In genomic region chr10:86829515-86829914, GRCm38 (mm10) we compare ENCODE assay signal across 14 mouse cellular contexts. TPM values are rescaled to one million over a fixed set of nuclear protein-coding genes. Genes with fewer than 3 reads are reported as not detected.
DNase-seq lines count a peak whose midpoint lies in the region; ATAC-seq and TF ChIP-seq lines count a peak whose summit lies in the region.
"Had no signal": no experiment of that assay in that cellular context is flagged by ENCODE, and none has a peak within 500 bp of the region (broad histone marks: within the 10 kb centered on the region; RNA-seq: fewer than 3 reads in every experiment).

No protein-coding gene starts in this region.

- ATAC-seq in hindbrain, postnatal 0 days, result no peak
- ATAC-seq in hindbrain, embryonic 16.5 days, result no peak
- ATAC-seq in lung, postnatal 0 days, result no peak
- ATAC-seq in megakaryocyte progenitor cell, adult 5-6 weeks (replicated peaks; ENCODE audit: poor library complexity), result 0 out of 2 replicates have a peak, but pooled peaks have one; percentile 37
- no peak for ATAC-seq in megakaryocyte-erythroid progenitor cell, adult 5-6 weeks (replicated peaks; ENCODE audit: low FRiP score, low TSS enrichment, poor library complexity, severe bottlenecking)

- WGBS in hindbrain, postnatal 0 days, result 93% methylated on average over 2 of the region's 2 CpGs
- 92% methylated on average over 2 of the region's 2 CpGs for WGBS in hindbrain, embryonic 16.5 days
- 93% methylated on average over 2 of the region's 2 CpGs for WGBS in lung, postnatal 0 days
- 92% methylated on average over 2 of the region's 2 CpGs for WGBS in lung, adult 2 months

- TF ChIP-seq CTCF in hindbrain, postnatal 0 days (IDR thresholded peaks at IDR 0.05; ENCODE audit: low read depth), result peak; percentile 33
- TF ChIP-seq CTCF in lung, postnatal 0 days (IDR thresholded peaks at IDR 0.05), result peak; percentile 50
- TF ChIP-seq CTCF in lung, adult 2 months (IDR thresholded peaks at IDR 0.05; ENCODE audit: insufficient read depth, low read length), result no peak
- TF ChIP-seq CTCF in ES-Bruce4 (IDR thresholded peaks at IDR 0.05; ENCODE audit: low read depth, low read length), result peak; percentile 4

- no peak for TF ChIP-seq EP300 in lung, postnatal 0 days (IDR thresholded peaks at IDR 0.05)
- no peak for TF ChIP-seq EP300 in ES-Bruce4 (IDR thresholded peaks at IDR 0.05; ENCODE audit: insufficient read depth, low read depth, low read length)

- no peak for TF ChIP-seq POLR2A in lung, adult 2 months (IDR thresholded peaks at IDR 0.05; ENCODE audit: borderline replicate concordance, extremely low read depth, low read depth, low read length)
- TF ChIP-seq POLR2A in ES-Bruce4 (IDR thresholded peaks at IDR 0.05; ENCODE audit: insufficient read depth, low read length), result no peak

- H3K4me2 ChIP-seq in hindbrain, postnatal 0 days (ENCODE audit: low read depth, low read length), result no peak overlapping the region
- H3K4me2 ChIP-seq in hindbrain, embryonic 16.5 days (ENCODE audit: low read length), result no peak overlapping the region
- H3K4me2 ChIP-seq in lung, postnatal 0 days (replicated peaks; ENCODE audit: low read depth, low read length), result no peak overlapping the region
- H3K4me2 ChIP-seq: hindbrain, embryonic 13.5 days; lung, embryonic 15.5 days; midbrain, embryonic 12.5 days had no signal

- no peaks in the 10 kb centered on the region for H3K27me3 ChIP-seq in hindbrain, postnatal 0 days (ENCODE audit: insufficient read depth, low read length)
- no peaks in the 10 kb centered on the region for H3K27me3 ChIP-seq in hindbrain, embryonic 16.5 days (replicated peaks; ENCODE audit: control insufficient read depth, insufficient read depth, low read length)
- no peaks in the 10 kb centered on the region for H3K27me3 ChIP-seq in lung, postnatal 0 days (replicated peaks; ENCODE audit: insufficient read depth, low read length)
- H3K27me3 ChIP-seq in ES-Bruce4 (ENCODE audit: control insufficient read depth, insufficient read depth, low read length, poor library complexity, severe bottlenecking), result no peaks in the 10 kb centered on the region
- H3K27me3 ChIP-seq: hindbrain, embryonic 13.5 days; lung, embryonic 15.5 days; midbrain, embryonic 12.5 days had no signal

- DNase-seq in hindbrain, postnatal 0 days (ENCODE audit: low spot score), result no peak
- DNase-seq in lung, postnatal 0 days (ENCODE audit: low spot score), result no peak
- no peak for DNase-seq in lung, adult 2 months
- no peak for DNase-seq in right cerebral cortex, postnatal 25 days
- DNase-seq: cerebellum, adult 8-10 months; embryo, embryonic 11 days had no signal

- no peaks in the 10 kb centered on the region for H3K9me3 ChIP-seq in hindbrain, postnatal 0 days (ENCODE audit: low read length)
- no peaks in the 10 kb centered on the region for H3K9me3 ChIP-seq in hindbrain, embryonic 16.5 days (ENCODE audit: control insufficient read depth, low read length)
- no peaks in the 10 kb centered on the region for H3K9me3 ChIP-seq in lung, postnatal 0 days (ENCODE audit: low read length)
- no peaks in the 10 kb centered on the region for H3K9me3 ChIP-seq in ES-Bruce4 (replicated peaks; ENCODE audit: control insufficient read depth, insufficient read depth, low read length, poor library complexity, severe bottlenecking)
- H3K9me3 ChIP-seq: hindbrain, embryonic 13.5 days; limb, embryonic 10.5 days; lung, embryonic 15.5 days; midbrain, embryonic 12.5 days had no signal

- H3K36me3 ChIP-seq in hindbrain, postnatal 0 days (ENCODE audit: insufficient read depth, low read length), result peaks cover 18% of the 10 kb centered on the region; the same call in 1 of the 2 replicates
- H3K36me3 ChIP-seq in hindbrain, embryonic 16.5 days (ENCODE audit: control insufficient read depth, insufficient read depth, low read length), result peaks cover 9% of the 10 kb centered on the region
- H3K36me3 ChIP-seq in lung, postnatal 0 days (ENCODE audit: insufficient read depth, low read length), result no peaks in the 10 kb centered on the region
- no peaks in the 10 kb centered on the region; the same call in 1 of the 2 replicates for H3K36me3 ChIP-seq in ES-Bruce4 (ENCODE audit: control insufficient read depth, insufficient read depth, low read length, poor library complexity, severe bottlenecking)
- H3K36me3 ChIP-seq: limb, embryonic 10.5 days; midbrain, embryonic 12.5 days had no signal

- no peak overlapping the region for H3K4me3 ChIP-seq in hindbrain, postnatal 0 days (ENCODE audit: low read length)
- H3K4me3 ChIP-seq in hindbrain, embryonic 16.5 days (ENCODE audit: low read length), result no peak overlapping the region
- H3K4me3 ChIP-seq in lung, postnatal 0 days (ENCODE audit: low read depth, low read length), result no peak overlapping the region
- no peak overlapping the region for H3K4me3 ChIP-seq in lung, adult 2 months (replicated peaks; ENCODE audit: extremely low read depth, low read depth, low read length)
- H3K4me3 ChIP-seq in ES-Bruce4 (ENCODE audit: low read depth, low read length), result no peak overlapping the region
- H3K4me3 ChIP-seq: hindbrain, embryonic 13.5 days; limb, embryonic 10.5 days; lung, embryonic 15.5 days; midbrain, embryonic 12.5 days had no signal

- no peaks in the 10 kb centered on the region for H3K4me1 ChIP-seq in hindbrain, postnatal 0 days (ENCODE audit: insufficient read depth, low read length)
- H3K4me1 ChIP-seq in hindbrain, embryonic 16.5 days (ENCODE audit: control insufficient read depth, insufficient read depth, low read depth, low read length), result no peaks in the 10 kb centered on the region
- peaks cover 6% of the 10 kb centered on the region; the same call in 1 of the 2 replicates for H3K4me1 ChIP-seq in lung, postnatal 0 days (ENCODE audit: insufficient read depth, low read depth, low read length)
- H3K4me1 ChIP-seq in lung, adult 2 months (ENCODE audit: control insufficient read depth, insufficient read depth, low read length), result no peaks in the 10 kb centered on the region; the same call in 1 of the 2 replicates
- H3K4me1 ChIP-seq in ES-Bruce4 (ENCODE audit: control insufficient read depth, insufficient read depth, low read length), result no peaks in the 10 kb centered on the region
- H3K4me1 ChIP-seq: lung, embryonic 15.5 days; midbrain, embryonic 12.5 days had no signal

- no peak overlapping the region for H3K9ac ChIP-seq in hindbrain, postnatal 0 days (replicated peaks; ENCODE audit: low read length)
- H3K9ac ChIP-seq in hindbrain, embryonic 16.5 days (ENCODE audit: low read depth, low read length), result no peak overlapping the region
- H3K9ac ChIP-seq in lung, postnatal 0 days (replicated peaks; ENCODE audit: low read depth), result no peak overlapping the region
- no peak overlapping the region for H3K9ac ChIP-seq in ES-Bruce4 (ENCODE audit: low read depth, poor library complexity, severe bottlenecking)
- H3K9ac ChIP-seq: hindbrain, embryonic 13.5 days; lung, embryonic 15.5 days; midbrain, embryonic 12.5 days had no signal

- H3K27ac ChIP-seq in hindbrain, postnatal 0 days, result no peak overlapping the region
- H3K27ac ChIP-seq in hindbrain, embryonic 16.5 days (ENCODE audit: low read depth, low read length), result no peak overlapping the region
- H3K27ac ChIP-seq in lung, postnatal 0 days (ENCODE audit: low read length), result no peak overlapping the region
- no peak overlapping the region for H3K27ac ChIP-seq in ES-Bruce4 (ENCODE audit: insufficient read depth, low read length)
- H3K27ac ChIP-seq: hindbrain, embryonic 13.5 days; limb, embryonic 10.5 days; lung, embryonic 15.5 days; midbrain, embryonic 12.5 days had no signal

RNA-seq across cellular contexts. Expression of gene Nt5dc3, which starts 50.7 kb away (rescaled TPM):
- total RNA-seq in hindbrain, postnatal 0 days (2014; rRNA removed), result 43.6 and 49.1 TPM in 2 replicates
- 8.5 and 9.3 TPM in 2 replicates for polyA plus RNA-seq in hindbrain, postnatal 0 days (2015; fragmentation: Nextera tagmentation; extraction: Ambion mirVana)
- polyA plus RNA-seq in hindbrain, embryonic 16.5 days (2015; fragmentation: Nextera tagmentation; extraction: Ambion mirVana), result 11.3 and 13.4 TPM in 2 replicates
- 1.2 and 1.3 TPM in 2 replicates for polyA plus RNA-seq in lung, postnatal 0 days (2015; fragmentation: Nextera tagmentation; extraction: Ambion mirVana)
- 8.6 and 12.8 TPM in 2 replicates for polyA plus RNA-seq in lung, adult 2 months (2012; rRNA removed)
- polyA plus RNA-seq in ES-Bruce4 (2011; ENCODE audit: insufficient read depth, insufficient read length, low read depth, missing spikeins), result 8.2 and 8.8 TPM in 2 replicates
- 3.4 and 4.2 TPM in 2 replicates for total RNA-seq in megakaryocyte progenitor cell, adult 5-6 weeks (2015)
- total RNA-seq in megakaryocyte progenitor cell, adult 5-6 weeks (2017), result 3.0 and 3.2 TPM in 2 replicates
- total RNA-seq in megakaryocyte-erythroid progenitor cell, adult 5-6 weeks (2014; fragmentation: Nextera tagmentation), result 8.9 and 12.4 TPM in 2 replicates
- 2.9 and 6.8 TPM in 2 replicates for total RNA-seq in megakaryocyte-erythroid progenitor cell, adult 5-6 weeks (2017)
